Mouse (Mus musculus) midbrain, embryonic 16.5 days (tissue): ENCODE results near the gene Hyls1. TPM values are rescaled to one million over a fixed set of nuclear protein-coding genes. Genes with fewer than 3 reads are reported as not detected.

ENCODE experiments used
- ATAC-seq: fragments of 200-750 bp; cut with Nextera tagmentation; 2 replicates; pipeline ENCODE4 v1.8.0; 2017; ENCODE audit warnings: moderate TSS enrichment
- H3K27ac ChIP-seq: fragments of 300-500 bp; sonication (generic); 2 replicates; pipeline ENCODE4 v1.5.1; 2014; ENCODE audit warnings: mild to moderate bottlenecking, low read length, mixed read lengths
- H3K27me3 ChIP-seq: fragments of 300-500 bp; sonication (generic); 2 replicates; pipeline ENCODE4 v1.6.1; 2014; ENCODE audit warnings: low read depth, low read length, mixed read lengths; ENCODE audit not compliant: control insufficient read depth, insufficient read depth
- H3K36me3 ChIP-seq: fragments of 300-500 bp; sonication (generic); 2 replicates; pipeline ENCODE4 v1.6.1; 2014; ENCODE audit warnings: mild to moderate bottlenecking, low read length, moderate library complexity, mixed read lengths; ENCODE audit not compliant: control insufficient read depth, insufficient read depth
- H3K4me1 ChIP-seq: fragments of 300-500 bp; sonication (generic); 2 replicates; pipeline ENCODE4 v1.6.1; 2014; ENCODE audit warnings: mild to moderate bottlenecking, low read length, mixed read lengths; ENCODE audit not compliant: control insufficient read depth, insufficient read depth
- H3K4me2 ChIP-seq: fragments of 300-500 bp; sonication (generic); 2 replicates; pipeline ENCODE4 v1.6.1; 2014; ENCODE audit warnings: mild to moderate bottlenecking, low read length, mixed read lengths
- H3K4me3 ChIP-seq: fragments of 300-500 bp; sonication (generic); 2 replicates; pipeline ENCODE4 v1.5.1; 2014; ENCODE audit warnings: low read depth, mild to moderate bottlenecking, low read length, moderate library complexity, mixed read lengths
- H3K9ac ChIP-seq: fragments of 300-500 bp; sonication (generic); 2 replicates; pipeline ENCODE4 v1.6.1; 2014; ENCODE audit warnings: low read depth, low read length, mixed read lengths
- H3K9me3 ChIP-seq: fragments of 300-500 bp; sonication (generic); replicated peaks from 2 replicates; pipeline ENCODE4 v1.6.1; 2014; ENCODE audit warnings: mild to moderate bottlenecking, low read length, mixed read lengths; ENCODE audit not compliant: control insufficient read depth, poor library complexity, severe bottlenecking
- WGBS: fragments of 180-500 bp; shearing (Covaris S2); extraction: QIAGEN DNeasy Blood & Tissue Kit; methylation state at CpG from one replicate; pipeline ENCODE4 v1.1.7; 2014; 5-methylcytosine and 5-hydroxymethylcytosine counted together
- polyA plus RNA-seq: library from polyadenylated mRNA; unstranded; fragments of >200 nt; fragmentation: Nextera tagmentation; extraction: Ambion mirVana; gene quantifications from 2 replicates; pipeline ENCODE4 v1.2.1, GENCODE M21; 2015

Hyls1 gene
- polyA plus RNA-seq, 1 experiment from 2014 or later, result 16.0 TPM

- 78% methylated on average over 4 of the region's 4 CpGs for WGBS
- no peak for ATAC-seq
- no peaks in the 10 kb centered on the region for H3K27me3 ChIP-seq
- no peak overlapping the region for H3K4me2 ChIP-seq
- no peaks in the 10 kb centered on the region for H3K4me1 ChIP-seq
- H3K9ac ChIP-seq, result no peak overlapping the region
- H3K4me3 ChIP-seq, result no peak overlapping the region
- H3K36me3 ChIP-seq, result peaks cover 5% of the 10 kb centered on the region
- H3K27ac ChIP-seq, result no peak overlapping the region
- no peaks in the 10 kb centered on the region for H3K9me3 ChIP-seq
Measured at GRCm38 (mm10) chr9:35535876-35536275, 34.3 kb downstream of the Hyls1 start.

DNA sequence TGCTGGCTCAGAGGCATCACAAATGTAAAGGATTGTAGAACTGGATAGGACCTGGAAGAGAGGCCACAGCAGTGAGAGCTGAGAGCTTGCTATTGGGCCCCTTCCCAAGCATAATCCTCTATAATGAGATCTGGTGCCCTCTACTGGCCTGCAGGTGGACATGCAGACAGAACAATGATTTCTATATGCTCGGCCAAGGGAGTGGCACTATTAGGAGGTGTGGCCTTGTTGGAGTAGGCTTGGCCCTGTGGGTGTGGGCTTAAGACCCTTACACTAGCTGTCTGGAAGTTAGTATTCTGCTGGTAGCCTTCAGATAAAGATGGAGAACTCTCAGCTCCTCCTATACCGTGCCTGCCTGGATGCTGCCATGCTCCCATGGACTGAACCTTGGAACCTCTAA lies 35.1 kb downstream of the Hyls1 start:
- peak; percentile 90 for ATAC-seq
- 8% methylated on average over 2 of the region's 2 CpGs for WGBS
- Histone ChIP-seq H3K4me1 (no peaks in the 10 kb centered on the region), H3K4me2 (no peak overlapping the region), H3K9me3 (no peaks in the 10 kb centered on the region), H3K27ac (no peak overlapping the region), H3K36me3 (0 out of 2 replicates have a peak, but pooled peaks cover 2% of the 10 kb centered on the region), H3K4me3 (no peak overlapping the region), H3K9ac (no peak overlapping the region), H3K27me3 (no peaks in the 10 kb centered on the region)

DNA sequence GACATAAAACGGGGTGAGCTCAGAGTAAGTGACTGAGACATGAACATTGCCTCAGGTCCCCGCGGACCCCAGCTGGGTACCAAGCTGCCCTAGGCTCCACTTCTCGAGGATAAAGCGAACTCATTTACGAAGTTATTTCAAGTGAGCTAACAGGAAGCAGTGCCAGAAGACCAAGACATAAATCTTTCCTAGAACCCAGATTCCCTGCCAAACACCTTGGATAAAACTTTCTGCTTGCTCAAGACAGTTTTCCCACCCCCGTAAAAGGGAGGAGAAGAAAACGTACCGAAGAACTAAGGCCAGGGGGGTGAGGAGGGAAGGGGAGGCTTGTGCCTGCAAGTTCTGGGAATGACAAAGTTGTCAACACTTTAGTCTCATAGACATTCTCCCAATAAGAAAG lies 36.9 kb downstream of the Hyls1 start:
- Histone ChIP-seq H3K4me1 (no peaks in the 10 kb centered on the region), H3K9me3 (no peaks in the 10 kb centered on the region), H3K4me2 (no peak overlapping the region), H3K4me3 (no peak overlapping the region), H3K27me3 (no peaks in the 10 kb centered on the region), H3K27ac (no peak overlapping the region), H3K36me3 (no peaks in the 10 kb centered on the region), H3K9ac (no peak overlapping the region)
- WGBS, result 80% methylated on average over 9 of the region's 9 CpGs
- ATAC-seq, result no peak

GRCm38 (mm10) chr9:35529796-35530195 lies 40.4 kb downstream of the Hyls1 start:
- no peak for ATAC-seq
- no peaks in the 10 kb centered on the region for H3K27me3 ChIP-seq
- no peaks in the 10 kb centered on the region for H3K9me3 ChIP-seq
- H3K9ac ChIP-seq, result no peak overlapping the region
- WGBS, result 45% methylated on average over 1 of the region's 1 CpGs
- H3K4me2 ChIP-seq, result no peak overlapping the region
- no peaks in the 10 kb centered on the region for H3K36me3 ChIP-seq
- no peaks in the 10 kb centered on the region for H3K4me1 ChIP-seq
- no peak overlapping the region for H3K27ac ChIP-seq
- no peak overlapping the region for H3K4me3 ChIP-seq

DNA sequence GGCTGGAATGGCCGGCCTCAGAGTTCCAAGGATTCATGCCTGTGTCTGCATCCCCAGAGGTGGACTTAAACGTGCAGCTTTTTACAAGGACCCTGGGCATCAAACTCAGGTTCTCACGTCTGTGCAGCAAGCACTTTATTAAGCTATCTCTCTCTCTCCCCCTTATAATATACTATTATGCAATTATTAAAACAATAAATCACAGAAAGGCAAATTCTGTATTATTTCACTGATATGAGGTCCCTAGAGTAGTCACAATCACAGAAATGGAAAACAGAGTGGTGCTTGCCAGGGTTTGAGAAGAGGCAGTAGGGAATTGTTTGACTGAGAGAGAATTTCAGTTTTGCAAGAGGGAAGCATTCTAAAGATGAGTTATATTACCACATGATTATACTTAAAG lies 41.1 kb downstream of the Hyls1 start:
- 76% methylated on average over 3 of the region's 3 CpGs for WGBS
- no peaks in the 10 kb centered on the region for H3K27me3 ChIP-seq
- H3K4me3 ChIP-seq, result no peak overlapping the region
- ATAC-seq, result no peak
- H3K4me1 ChIP-seq, result peaks cover 3% of the 10 kb centered on the region
- H3K9ac ChIP-seq, result no peak overlapping the region
- no peak overlapping the region for H3K27ac ChIP-seq
- H3K9me3 ChIP-seq, result no peaks in the 10 kb centered on the region
- H3K4me2 ChIP-seq, result no peak overlapping the region
- H3K36me3 ChIP-seq, result no peaks in the 10 kb centered on the region

DNA sequence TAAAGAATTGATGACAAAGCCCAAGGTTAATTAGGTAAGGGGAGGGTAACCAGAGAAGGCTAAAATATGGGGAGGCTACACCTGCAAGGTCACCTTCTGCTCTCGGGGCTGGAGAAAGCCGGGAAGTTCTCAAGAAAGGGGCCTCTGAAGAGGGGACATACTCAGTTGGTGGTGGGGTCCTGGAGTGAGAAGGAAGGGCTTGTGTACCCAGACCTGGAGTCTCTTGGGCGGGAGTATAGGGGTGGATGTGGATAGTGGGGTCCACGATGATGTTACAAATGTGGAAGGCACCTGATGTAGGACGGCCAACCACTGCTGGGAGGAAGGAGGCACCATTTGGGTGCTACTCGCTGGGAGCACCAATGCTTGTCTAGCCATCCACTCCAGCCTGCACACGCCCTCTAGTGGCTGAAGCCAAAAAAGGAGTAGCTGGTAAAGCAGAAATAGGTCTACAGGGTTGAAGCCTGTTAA lies 46.2 kb downstream of the Hyls1 start:
- Histone ChIP-seq H3K4me3 (no peak overlapping the region), H3K9me3 (no peaks in the 10 kb centered on the region), H3K27ac (peak overlapping the region; percentile 62), H3K9ac (no peak overlapping the region), H3K4me2 (0 out of 2 replicates have a peak overlapping the region, but pooled peaks have one; percentile 21), H3K4me1 (peaks cover 13% of the 10 kb centered on the region), H3K36me3 (no peaks in the 10 kb centered on the region), H3K27me3 (no peaks in the 10 kb centered on the region)
- WGBS, result 22% methylated on average over 7 of the region's 7 CpGs
- peak; percentile 83 for ATAC-seq

DNA sequence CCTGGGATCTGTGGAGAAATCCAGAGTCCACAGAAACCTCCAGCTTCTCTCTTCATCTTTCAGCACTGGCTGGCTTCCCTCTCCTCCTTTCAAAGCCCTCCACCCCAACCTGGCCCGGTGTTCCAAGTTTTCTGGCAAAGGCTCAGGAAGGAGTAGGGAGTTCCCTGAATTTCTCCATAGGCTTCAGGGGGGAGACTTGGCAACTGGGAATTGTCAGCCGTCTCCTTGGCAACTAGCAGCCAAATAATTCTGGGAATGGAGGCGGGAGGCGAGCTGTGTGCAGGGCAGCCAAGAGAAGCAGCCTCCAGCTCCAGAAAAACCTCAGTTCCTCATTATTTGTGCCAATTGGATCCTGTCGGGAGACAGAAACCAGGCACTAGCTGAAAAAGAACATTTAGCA lies 46.7 kb downstream of the Hyls1 start:
- 9% methylated on average over 5 of the region's 5 CpGs for WGBS
- H3K27ac ChIP-seq, result peak overlapping the region; percentile 62
- H3K4me1 ChIP-seq, result peaks cover 13% of the 10 kb centered on the region
- no peaks in the 10 kb centered on the region for H3K36me3 ChIP-seq
- H3K4me2 ChIP-seq, result 0 out of 2 replicates have a peak overlapping the region, but pooled peaks have one; percentile 21
- H3K27me3 ChIP-seq, result no peaks in the 10 kb centered on the region
- H3K9ac ChIP-seq, result no peak overlapping the region
- ATAC-seq, result peak; percentile 88
- H3K4me3 ChIP-seq, result no peak overlapping the region
- H3K9me3 ChIP-seq, result no peaks in the 10 kb centered on the region

DNA sequence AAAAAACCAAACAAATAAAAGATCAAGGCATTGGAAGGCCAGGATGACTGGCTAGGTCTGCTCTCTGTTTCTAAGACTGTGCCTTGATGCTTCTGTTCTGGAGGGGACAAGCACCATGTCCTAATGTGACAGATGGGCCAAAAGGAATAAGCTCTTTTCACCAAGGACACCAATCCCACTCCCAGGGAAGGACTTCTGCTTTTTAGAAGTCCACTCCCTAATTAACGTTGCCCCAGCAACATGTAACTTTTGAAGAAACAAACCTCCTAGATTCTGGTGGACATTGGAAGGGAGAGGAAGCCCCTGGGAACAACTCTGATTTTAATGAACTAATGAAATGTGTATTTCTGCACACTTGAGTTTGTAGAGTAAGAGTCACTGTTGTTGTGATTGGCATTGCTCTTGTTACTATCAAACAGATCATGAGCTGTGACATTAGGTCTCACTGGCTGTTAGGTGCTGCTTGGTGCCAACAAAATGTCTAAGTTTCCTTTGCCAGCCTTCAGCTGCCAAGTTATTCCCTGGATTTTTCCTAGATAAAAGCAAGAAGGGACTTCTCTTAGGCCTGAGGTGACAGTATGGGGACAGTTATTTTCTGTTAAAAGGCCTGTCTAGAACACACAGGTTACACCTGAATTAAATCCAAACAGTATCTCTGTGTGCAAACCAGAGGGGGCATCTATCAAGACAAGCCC lies 47.2 kb downstream of the Hyls1 start:
- 62% methylated on average over 1 of the region's 1 CpGs for WGBS
- Histone ChIP-seq H3K9me3 (no peaks in the 10 kb centered on the region), H3K27ac (peak overlapping the region; percentile 34; the same call in 1 of the 2 replicates), H3K4me2 (no peak overlapping the region), H3K4me1 (peaks cover 13% of the 10 kb centered on the region), H3K36me3 (no peaks in the 10 kb centered on the region), H3K27me3 (no peaks in the 10 kb centered on the region), H3K4me3 (no peak overlapping the region), H3K9ac (no peak overlapping the region)
- ATAC-seq, result no peak

DNA sequence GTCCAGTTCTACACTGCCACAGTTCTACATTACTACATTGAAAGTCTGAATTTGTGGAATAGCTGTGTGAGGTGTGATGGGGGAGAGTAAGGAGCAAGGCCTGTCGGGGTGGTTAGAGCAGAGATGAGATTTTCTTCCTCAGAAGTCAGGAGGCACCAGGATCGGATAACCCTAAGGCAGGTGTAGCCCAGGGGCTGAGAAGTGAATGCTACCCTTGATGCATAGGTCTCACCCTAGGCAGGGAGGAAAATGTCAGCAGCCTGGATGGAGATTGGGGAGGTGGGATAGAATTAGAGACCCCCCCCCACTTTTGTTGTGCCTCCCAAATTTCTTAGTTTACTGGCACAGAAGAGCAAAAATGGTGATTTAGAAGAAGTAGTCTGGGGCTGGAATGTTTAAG lies 48.0 kb downstream of the Hyls1 start:
- no peaks in the 10 kb centered on the region for H3K36me3 ChIP-seq
- no peak overlapping the region for H3K9ac ChIP-seq
- no peaks in the 10 kb centered on the region for H3K27me3 ChIP-seq
- WGBS, result 71% methylated on average over 2 of the region's 2 CpGs
- H3K4me3 ChIP-seq, result no peak overlapping the region
- ATAC-seq, result no peak
- no peaks in the 10 kb centered on the region for H3K9me3 ChIP-seq
- peaks cover 13% of the 10 kb centered on the region for H3K4me1 ChIP-seq
- H3K4me2 ChIP-seq, result no peak overlapping the region
- no peak overlapping the region for H3K27ac ChIP-seq
